Mouse (Mus musculus) lung, postnatal 36 days (tissue): ENCODE results near the gene Prss48.
"Not testable (repeated sequence)": the region's sequence is repeated elsewhere in the genome, so short reads cannot be mapped to it uniquely, and the experiment has no call there.

Source experiments
- DNase-seq: peaks from one replicate; pipeline ENCODE4 v3.0.0; 2022; ENCODE audit warnings: mixed read lengths

The Prss48 gene

GRCm38 (mm10) chr3:86001271-86001670 is 1.0 kb downstream of the Prss48 start:
- DNase-seq, result no peak

GRCm38 (mm10) chr3:85994645-85995044 is 7.6 kb downstream of the Prss48 start:
- DNase-seq, result no peak

- peak; percentile 74 for DNase-seq
These were observed 8.5 kb downstream of the Prss48 start for GRCm38 (mm10) chr3:85993744-85994143.

DNA sequence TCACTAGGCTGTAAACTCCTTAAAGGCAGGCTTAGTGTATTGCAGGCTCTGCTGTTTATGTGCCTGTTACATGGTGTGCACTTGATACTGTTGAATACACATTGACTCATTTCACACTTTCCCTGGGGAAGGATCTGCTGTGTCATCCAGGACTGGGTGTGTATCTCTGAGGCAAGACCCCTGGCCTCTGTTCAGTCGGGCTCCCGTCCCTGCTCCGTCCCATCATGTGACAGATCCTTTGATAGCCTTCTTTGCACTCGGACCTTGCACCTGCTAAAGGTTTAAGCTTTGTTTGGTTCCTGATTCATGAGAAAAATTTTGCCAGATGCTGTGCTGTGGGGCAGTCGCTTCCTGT is 10.5 kb downstream of the Prss48 start:
- no peak for DNase-seq

GRCm38 (mm10) chr3:85991140-85991801 is 11.0 kb downstream of the Prss48 start:
- DNase-seq, result no peak

DNA sequence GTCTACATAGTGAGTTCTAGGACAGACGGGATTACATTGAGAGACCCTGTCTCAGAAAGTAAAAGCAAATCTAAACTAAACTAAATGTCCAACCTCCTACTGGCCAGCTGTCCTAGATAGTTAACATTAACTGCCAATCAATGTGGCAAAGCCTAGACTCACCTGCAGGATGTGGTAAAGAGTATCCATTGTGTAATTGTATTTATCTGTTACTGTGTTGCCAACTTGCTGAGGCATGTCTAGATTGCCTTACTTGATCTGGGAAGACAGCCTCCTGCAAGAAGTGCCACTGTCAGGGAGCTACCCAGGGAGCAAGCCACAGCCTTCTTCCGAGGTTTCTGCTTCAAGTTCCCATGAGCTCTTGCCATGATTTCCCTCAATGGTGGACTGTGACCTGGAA is 15.1 kb downstream of the Prss48 start:
- DNase-seq, result no peak

GRCm38 (mm10) chr3:85984537-85984936 is 17.8 kb downstream of the Prss48 start:
- no peak for DNase-seq

DNA sequence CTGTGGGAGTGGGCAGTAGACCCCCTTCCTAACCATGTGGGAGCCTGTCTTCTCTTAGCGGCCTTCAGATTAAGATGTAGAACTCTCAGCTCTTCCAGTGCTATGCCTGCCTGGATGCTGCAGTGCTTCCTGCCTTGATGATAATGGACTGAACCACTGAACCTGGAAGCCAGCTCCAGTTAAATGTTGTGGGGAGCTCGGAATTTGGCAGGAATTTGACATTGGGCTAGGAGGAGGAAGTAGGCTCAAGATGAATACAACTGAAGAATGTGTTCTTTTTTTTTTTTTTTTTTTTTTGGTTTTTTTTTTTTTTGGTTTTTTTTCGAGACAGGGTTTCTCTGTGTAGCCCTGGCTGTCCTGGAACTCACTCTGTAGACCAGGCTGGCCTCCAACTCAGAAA is 20.5 kb downstream of the Prss48 start:
- not testable (repeated sequence) for DNase-seq

- no peak for DNase-seq
These were observed 22.3 kb downstream of the Prss48 start for GRCm38 (mm10) chr3:85980036-85980435.

GRCm38 (mm10) chr3:85974451-85974850 is 27.8 kb downstream of the Prss48 start:
- no peak for DNase-seq

- no peak for DNase-seq
These were observed 28.7 kb downstream of the Prss48 start for GRCm38 (mm10) chr3:85973376-85974140.

- peak; percentile 38 for DNase-seq
These were observed 30.7 kb downstream of the Prss48 start for GRCm38 (mm10) chr3:85971599-85971975.

GRCm38 (mm10) chr3:85970742-85971598 is 31.3 kb downstream of the Prss48 start, which contains the start of gene Sh3d19:
Sh3d19 (plus strand) TSS chr3:85971109.
- peak; percentile 93 for DNase-seq

- no peak for DNase-seq
These were observed 33.3 kb downstream of the Prss48 start for GRCm38 (mm10) chr3:85969040-85969439.

DNA sequence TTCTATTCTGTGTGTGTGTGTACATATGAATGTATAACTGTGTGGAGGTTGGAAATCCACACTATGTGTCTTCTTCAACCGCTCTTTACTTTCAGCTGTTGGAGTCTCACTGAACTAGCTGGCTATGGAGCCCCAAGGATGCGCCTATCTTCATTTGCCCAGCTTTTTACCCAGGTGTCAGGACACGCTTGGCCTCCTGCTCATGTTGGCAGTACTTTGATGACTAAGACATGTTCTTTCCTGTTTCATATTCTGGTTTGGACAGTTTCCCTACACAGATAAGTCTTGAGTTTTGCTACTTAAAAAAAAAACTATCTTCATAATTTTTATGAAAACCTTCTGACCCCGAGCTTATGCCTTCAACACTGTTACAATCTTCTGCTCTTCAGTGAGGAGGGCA is 36.8 kb downstream of the Prss48 start:
- no peak for DNase-seq

DNA sequence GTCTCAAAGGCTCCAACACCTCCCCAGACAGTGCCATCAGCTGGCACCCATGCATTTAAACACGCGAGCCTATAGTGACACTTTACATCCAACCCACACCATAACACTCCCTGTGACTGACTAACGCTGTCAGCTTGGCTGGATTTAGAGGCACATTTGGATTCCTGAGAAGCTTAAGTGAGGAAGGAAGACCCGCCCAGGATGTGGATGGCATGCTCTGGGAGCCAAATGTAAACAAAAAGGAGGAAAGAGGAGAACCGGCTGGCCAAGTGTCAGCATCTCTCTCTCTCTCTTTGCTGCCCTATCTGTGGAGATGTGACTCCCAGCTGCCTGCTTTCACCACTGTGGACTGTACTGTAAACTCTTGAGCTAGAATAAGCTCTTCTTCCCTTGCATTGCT is 41.2 kb downstream of the Prss48 start:
- peak; percentile 84 for DNase-seq

DNA sequence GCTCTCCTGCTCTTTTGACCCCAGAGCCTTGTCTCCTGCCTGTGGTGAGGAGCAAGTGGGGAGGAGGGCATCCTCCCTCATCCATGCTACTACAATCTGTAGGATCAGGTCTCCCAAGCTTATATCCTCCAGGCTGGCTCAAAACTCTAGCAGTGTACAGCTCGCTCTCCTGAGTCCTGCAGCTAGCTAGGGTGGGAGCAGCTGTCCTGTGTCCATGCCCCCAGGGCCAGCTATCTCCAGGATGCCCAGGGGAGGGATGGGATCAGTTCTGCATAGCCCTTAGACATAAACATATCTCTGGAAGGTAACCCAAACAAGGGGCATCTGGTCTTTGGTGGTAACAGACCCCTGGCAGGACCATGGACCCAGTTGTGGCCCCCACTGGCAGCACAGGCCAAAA is 42.6 kb downstream of the Prss48 start:
- no peak for DNase-seq

DNA sequence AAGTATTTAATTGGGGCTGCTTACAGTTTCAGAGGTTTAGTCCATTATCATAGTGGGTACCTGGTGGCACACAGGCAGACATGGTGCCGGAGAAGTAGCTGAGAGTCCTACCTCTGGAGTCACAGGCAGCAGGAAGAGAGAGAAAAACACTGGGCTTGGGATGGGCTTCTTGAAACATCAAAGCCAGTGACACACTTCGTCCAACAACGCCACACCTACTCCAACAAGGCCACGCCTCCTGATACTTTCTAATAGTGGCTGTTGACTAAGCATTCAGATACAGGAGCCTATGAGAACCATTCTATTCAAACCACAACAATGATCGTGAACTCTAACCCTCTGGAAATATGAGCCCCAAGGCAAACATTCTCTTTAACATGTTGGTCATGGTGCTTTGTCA is 46.6 kb downstream of the Prss48 start:
- no peak for DNase-seq

- DNase-seq, result no peak
These were observed 47.0 kb downstream of the Prss48 start for GRCm38 (mm10) chr3:85955269-85955668.

DNA sequence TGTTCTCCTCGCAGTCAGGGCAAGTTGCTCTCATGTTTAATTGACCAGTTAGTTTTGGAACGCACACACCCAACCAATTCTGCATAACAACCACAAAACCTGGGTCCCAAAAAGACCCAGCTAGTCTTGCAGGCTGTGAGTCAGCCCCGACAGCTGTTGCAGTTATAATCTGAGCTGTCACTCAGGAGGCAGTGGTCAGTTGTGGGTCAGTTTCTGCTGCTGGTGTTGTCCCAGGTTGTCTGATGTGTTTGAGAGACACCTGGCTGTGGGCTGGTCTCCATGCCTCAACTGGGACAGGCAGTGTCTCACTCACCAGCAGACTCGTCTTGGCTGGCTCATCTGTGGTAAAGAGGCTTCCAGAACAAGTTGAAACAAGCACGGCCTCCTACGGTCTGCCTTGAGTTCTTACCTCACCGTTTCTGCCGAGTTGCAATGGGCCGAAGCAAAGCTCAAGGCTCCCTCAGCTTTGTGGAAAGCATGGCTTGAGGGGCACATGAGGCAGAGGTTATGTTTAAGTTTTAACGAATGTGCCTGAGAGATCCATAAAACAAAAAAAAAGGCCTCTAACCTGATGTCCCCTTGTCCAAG is 49.5 kb downstream of the Prss48 start:
- DNase-seq, result no peak

DNA sequence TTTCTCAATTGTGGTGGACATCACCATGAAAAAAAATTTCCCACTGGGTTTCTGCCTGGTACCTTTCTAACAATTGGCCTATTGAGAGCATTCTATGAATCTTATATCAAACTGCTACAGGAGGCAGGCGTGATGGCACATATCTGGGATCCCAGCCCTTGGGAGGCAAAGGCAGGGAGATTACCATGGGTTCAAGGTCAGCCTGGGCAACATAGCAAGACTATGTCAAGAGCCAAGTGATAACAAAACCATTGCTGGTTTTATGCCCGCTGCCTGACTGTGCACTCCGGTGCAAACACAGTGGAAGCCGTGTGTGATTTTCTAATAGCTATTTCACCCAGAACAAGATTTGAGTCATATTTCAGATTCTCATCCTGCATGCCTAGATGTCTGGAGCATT is 51.4 kb downstream of the Prss48 start:
- DNase-seq, result no peak
